Mouse (Mus musculus) embryonic facial prominence, embryonic 11.5 days (tissue): ENCODE results near the gene Mmab. TPM values are rescaled to one million over a fixed set of nuclear protein-coding genes. Genes with fewer than 3 reads are reported as not detected.

Experiments used
- ATAC-seq: fragments of 200-750 bp; cut with Nextera tagmentation; replicated peaks from 2 replicates; pipeline ENCODE4 v1.8.0; 2017; ENCODE audit warnings: low read depth; ENCODE audit not compliant: insufficient number of reproducible peaks, low FRiP score, low TSS enrichment
- DNase-seq: peaks from one replicate; pipeline ENCODE4 v3.0.0-alpha.2; 2015; ENCODE audit warnings: low spot score
- H3K27ac ChIP-seq: fragments of 300-500 bp; sonication (generic); replicated peaks from 2 replicates; pipeline ENCODE4 v1.5.1; 2014; ENCODE audit warnings: mild to moderate bottlenecking, low read depth, low read length, control low read depth
- H3K27me3 ChIP-seq: fragments of 300-500 bp; sonication (generic); 2 replicates; pipeline ENCODE4 v1.6.1; 2014; ENCODE audit warnings: mild to moderate bottlenecking, low read length, moderate library complexity, mixed read lengths; ENCODE audit not compliant: control insufficient read depth, insufficient read depth
- H3K36me3 ChIP-seq: fragments of 300-500 bp; sonication (generic); replicated peaks from 2 replicates; pipeline ENCODE4 v1.6.1; 2014; ENCODE audit warnings: low read depth, mild to moderate bottlenecking, low read length, moderate library complexity, mixed read lengths; ENCODE audit not compliant: control insufficient read depth, insufficient read depth
- H3K4me1 ChIP-seq: fragments of 300-500 bp; sonication (generic); 2 replicates; pipeline ENCODE4 v1.6.1; 2014; ENCODE audit warnings: low read length, mixed read lengths; ENCODE audit not compliant: control insufficient read depth, insufficient read depth
- H3K4me2 ChIP-seq: fragments of 300-500 bp; sonication (generic); 2 replicates; pipeline ENCODE4 v1.6.1; 2014; ENCODE audit warnings: low read depth, mild to moderate bottlenecking, control low read depth, low read length, moderate library complexity
- H3K4me3 ChIP-seq: fragments of 300-500 bp; sonication (generic); 2 replicates; pipeline ENCODE4 v1.5.1; 2014; ENCODE audit warnings: low read depth, low read length, control low read depth
- H3K9ac ChIP-seq: fragments of 300-500 bp; sonication (generic); replicated peaks from 2 replicates; pipeline ENCODE4 v1.6.1; 2014; ENCODE audit warnings: mild to moderate bottlenecking, control low read depth, low read length
- H3K9me3 ChIP-seq: fragments of 300-500 bp; sonication (generic); replicated peaks from 2 replicates; pipeline ENCODE4 v1.6.1; 2016; ENCODE audit warnings: mild to moderate bottlenecking, low read length, inconsistent platforms, mixed read lengths; ENCODE audit not compliant: control insufficient read depth
- WGBS: fragments of 180-500 bp; shearing (Covaris S2); extraction: QIAGEN DNeasy Blood & Tissue Kit; methylation state at CpG from one replicate; pipeline ENCODE4 v1.1.7; 2014; 5-methylcytosine and 5-hydroxymethylcytosine counted together
- polyA plus RNA-seq: library from polyadenylated mRNA; unstranded; fragments of >200 nt; fragmentation: Nextera tagmentation; extraction: Ambion mirVana; gene quantifications from 2 replicates; pipeline ENCODE4 v1.2.1, GENCODE M21; 2014

Gene Mmab
- polyA plus RNA-seq, 1 experiment from 2014 or later, result 27.2 TPM

DNA sequence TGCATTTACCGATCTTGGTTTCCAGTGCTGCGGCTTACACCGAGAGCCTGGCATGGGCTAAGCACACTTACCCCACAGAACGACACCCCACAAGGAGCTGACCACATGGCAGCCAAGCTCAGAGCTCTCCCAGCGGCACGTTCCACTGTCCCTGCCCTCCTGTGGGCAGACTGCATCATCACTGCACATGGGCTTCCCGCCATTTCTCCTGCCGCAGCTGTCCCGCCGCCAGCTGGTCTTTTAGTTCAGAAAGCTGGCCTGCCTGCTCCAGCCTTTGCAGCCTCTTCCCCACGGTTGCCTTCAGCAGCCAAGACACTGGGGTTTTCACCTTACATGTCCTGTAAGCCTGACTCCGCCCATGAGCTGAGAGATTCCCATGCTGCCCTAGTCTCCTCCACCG, 33.4 kb downstream of the Mmab start:
- Histone ChIP-seq H3K4me2 (no peak overlapping the region), H3K27me3 (no peaks in the 10 kb centered on the region), H3K9me3 (no peaks in the 10 kb centered on the region), H3K9ac (no peak overlapping the region; the same call in 1 of the 2 replicates), H3K4me3 (no peak overlapping the region), H3K4me1 (no peaks in the 10 kb centered on the region), H3K27ac (no peak overlapping the region), H3K36me3 (peaks cover 27% of the 10 kb centered on the region)
- DNase-seq, result no peak
- no peak for ATAC-seq
- 93% methylated on average over 13 of the region's 13 CpGs for WGBS

GRCm38 (mm10) chr5:114408846-114409245, 35.0 kb downstream of the Mmab start:
- 88% methylated on average over 11 of the region's 11 CpGs for WGBS
- H3K9me3 ChIP-seq, result no peaks in the 10 kb centered on the region
- no peaks in the 10 kb centered on the region for H3K27me3 ChIP-seq
- no peak overlapping the region for H3K9ac ChIP-seq
- no peak overlapping the region for H3K4me2 ChIP-seq
- no peak for ATAC-seq
- no peaks in the 10 kb centered on the region for H3K4me1 ChIP-seq
- DNase-seq, result no peak
- no peak overlapping the region for H3K4me3 ChIP-seq
- H3K36me3 ChIP-seq, result peaks cover 27% of the 10 kb centered on the region
- H3K27ac ChIP-seq, result no peak overlapping the region

- WGBS, result 91% methylated on average over 9 of the region's 9 CpGs
- no peak for ATAC-seq
Measured at GRCm38 (mm10) chr5:114407810-114408209, 36.0 kb downstream of the Mmab start.

DNA sequence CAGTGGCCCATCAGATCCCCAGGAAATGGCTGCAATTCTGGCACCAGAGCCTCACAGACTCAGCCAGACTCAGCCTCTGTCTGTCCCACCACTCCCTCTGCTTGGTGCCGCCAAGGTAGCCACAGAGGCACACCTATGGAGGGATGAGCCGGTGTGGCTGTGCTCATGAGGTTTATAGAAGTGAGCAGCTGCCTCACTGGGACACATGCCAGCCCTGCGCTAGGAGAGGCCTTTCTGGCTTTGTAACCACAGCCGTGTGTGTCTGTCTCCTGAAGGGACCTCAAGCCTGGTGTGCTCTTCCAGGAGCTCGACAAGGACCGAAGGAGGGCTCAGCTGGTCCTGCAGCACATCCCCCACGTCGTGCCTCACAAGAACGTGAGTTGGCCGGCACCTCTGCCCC, 36.6 kb downstream of the Mmab start:
- peaks cover 37% of the 10 kb centered on the region for H3K36me3 ChIP-seq
- H3K27me3 ChIP-seq, result no peaks in the 10 kb centered on the region
- WGBS, result 89% methylated on average over 10 of the region's 10 CpGs
- ATAC-seq (no peak), DNase-seq (no peak)
- no peaks in the 10 kb centered on the region for H3K4me1 ChIP-seq
- no peak overlapping the region for H3K4me2 ChIP-seq
- H3K9me3 ChIP-seq, result no peaks in the 10 kb centered on the region
- no peak overlapping the region for H3K4me3 ChIP-seq
- H3K9ac ChIP-seq, result no peak overlapping the region
- H3K27ac ChIP-seq, result no peak overlapping the region

More at GRCm38 (mm10) chr5:114407810-114408209, 36.0 kb downstream of the Mmab start:
- H3K4me3 ChIP-seq, result no peak overlapping the region
- H3K27ac ChIP-seq, result no peak overlapping the region
- no peaks in the 10 kb centered on the region for H3K9me3 ChIP-seq
- H3K4me1 ChIP-seq, result no peaks in the 10 kb centered on the region
- H3K36me3 ChIP-seq, result peaks cover 33% of the 10 kb centered on the region
- no peak overlapping the region for H3K4me2 ChIP-seq
- no peaks in the 10 kb centered on the region for H3K27me3 ChIP-seq
- DNase-seq, result no peak
- no peak overlapping the region for H3K9ac ChIP-seq

DNA sequence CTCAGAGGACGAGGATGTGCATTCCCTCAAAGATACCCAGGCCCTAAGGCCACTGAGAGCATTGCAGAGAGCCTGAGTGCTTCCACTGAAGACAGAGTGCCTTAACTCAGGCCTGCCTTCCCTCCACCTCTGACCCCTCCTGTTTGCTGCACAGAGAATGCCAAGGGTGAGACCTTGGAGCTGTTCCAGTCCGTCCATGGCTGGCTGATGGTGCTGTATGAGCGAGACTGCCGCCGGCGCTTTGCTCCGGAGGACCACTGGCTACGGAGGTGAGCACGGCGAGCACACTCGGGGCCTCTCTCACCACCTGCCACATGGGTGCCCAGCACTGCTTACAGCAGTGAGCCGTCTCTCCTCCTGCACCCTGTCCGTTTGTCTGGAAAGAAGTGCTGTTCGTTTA, 37.3 kb downstream of the Mmab start:
- 89% methylated on average over 14 of the region's 14 CpGs for WGBS
- ATAC-seq, result no peak
- peaks cover 37% of the 10 kb centered on the region for H3K36me3 ChIP-seq

DNA sequence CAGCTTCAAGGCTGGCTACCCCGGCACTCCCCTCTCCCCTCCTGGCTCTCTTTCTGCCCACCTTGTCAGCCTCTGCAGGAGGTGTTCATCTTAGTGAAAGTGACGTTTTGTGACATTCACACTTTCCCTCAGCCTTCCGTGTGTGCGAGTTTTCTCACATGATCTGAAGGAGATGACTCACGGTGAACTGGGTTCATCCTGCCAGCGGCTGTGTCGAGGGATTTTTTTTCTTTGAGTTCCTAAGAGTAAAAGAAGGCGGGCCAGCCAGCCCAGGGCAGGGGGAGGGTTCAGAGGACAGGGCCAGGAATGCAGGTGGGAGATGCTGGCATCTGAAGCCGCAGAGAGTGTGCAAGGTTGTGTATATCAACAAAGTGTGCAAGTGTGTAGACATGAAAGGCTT, 50.7 kb downstream of the Mmab start:
- DNase-seq, result no peak
- H3K36me3 ChIP-seq, result peaks cover 9% of the 10 kb centered on the region
- H3K4me3 ChIP-seq, result no peak overlapping the region

More for the DNA sequence above, 37.3 kb downstream of the Mmab start:
- no peak overlapping the region for H3K27ac ChIP-seq
- no peaks in the 10 kb centered on the region for H3K9me3 ChIP-seq
- no peak overlapping the region for H3K9ac ChIP-seq
- H3K27me3 ChIP-seq, result no peaks in the 10 kb centered on the region
- H3K4me3 ChIP-seq, result no peak overlapping the region
- H3K4me2 ChIP-seq, result no peak overlapping the region
- no peaks in the 10 kb centered on the region for H3K4me1 ChIP-seq
- no peak for DNase-seq

GRCm38 (mm10) chr5:114384448-114384847, 59.4 kb downstream of the Mmab start:
- no peak overlapping the region for H3K4me3 ChIP-seq
- WGBS, result 92% methylated on average over 8 of the region's 8 CpGs
- ATAC-seq (no peak), DNase-seq (no peak)
- H3K27me3 ChIP-seq, result no peaks in the 10 kb centered on the region
- H3K27ac ChIP-seq, result no peak overlapping the region
- H3K9ac ChIP-seq, result no peak overlapping the region
- H3K36me3 ChIP-seq, result peaks cover 7% of the 10 kb centered on the region
- H3K9me3 ChIP-seq, result no peaks in the 10 kb centered on the region
- H3K4me2 ChIP-seq, result no peak overlapping the region
- peaks cover 3% of the 10 kb centered on the region; the same call in 1 of the 2 replicates for H3K4me1 ChIP-seq

More for the DNA sequence above, 50.7 kb downstream of the Mmab start:
- no peaks in the 10 kb centered on the region for H3K9me3 ChIP-seq
- ATAC-seq, result no peak
- no peaks in the 10 kb centered on the region for H3K4me1 ChIP-seq
- H3K27me3 ChIP-seq, result no peaks in the 10 kb centered on the region
- no peak overlapping the region for H3K9ac ChIP-seq
- no peak overlapping the region for H3K4me2 ChIP-seq
- WGBS, result 86% methylated on average over 9 of the region's 9 CpGs
- H3K27ac ChIP-seq, result no peak overlapping the region

- Histone ChIP-seq H3K27ac (no peak overlapping the region), H3K9me3 (no peaks in the 10 kb centered on the region), H3K4me1 (peaks cover 3% of the 10 kb centered on the region; the same call in 1 of the 2 replicates), H3K4me2 (no peak overlapping the region), H3K36me3 (peaks cover 4% of the 10 kb centered on the region), H3K4me3 (no peak overlapping the region), H3K27me3 (no peaks in the 10 kb centered on the region), H3K9ac (no peak overlapping the region)
- DNase-seq (peak; percentile 54), ATAC-seq (no peak)
- 83% methylated on average over 9 of the region's 9 CpGs for WGBS
Measured at GRCm38 (mm10) chr5:114383184-114383904, 60.5 kb downstream of the Mmab start.
